Mouse (Mus musculus) heart, embryonic 14.5 days (tissue): ENCODE measurements around the gene Pigg. TPM values are rescaled to one million over a fixed set of nuclear protein-coding genes. Genes with fewer than 3 reads are reported as not detected.

Experiments
- ATAC-seq: fragments of 200-750 bp; cut with Nextera tagmentation; 2 replicates; pipeline ENCODE4 v1.8.0; 2017; ENCODE audit warnings: low read depth, moderate TSS enrichment; ENCODE audit not compliant: insufficient number of reproducible peaks, insufficient read depth, low FRiP score
- H3K27ac ChIP-seq, 2 experiments: fragments of 200-500 bp in 1 of 2; fragments of 300-500 bp in 1 of 2; sonication (generic) in 1 of 2; replicated peaks in 1 of 2; 2 replicates each; pipeline ENCODE4 v1.5.1; 2012 to 2014; ENCODE audit warnings: low read depth in 2 of 2, low read length in 2 of 2, control low read depth in 1 of 2, mild to moderate bottlenecking in 1 of 2, mixed read lengths in 1 of 2; ENCODE audit not compliant: control insufficient read depth in 1 of 2, insufficient read depth in 1 of 2
- H3K27me3 ChIP-seq: fragments of 300-500 bp; sonication (generic); 2 replicates; pipeline ENCODE4 v1.6.1; 2014; ENCODE audit warnings: mild to moderate bottlenecking, low read length, control low read depth; ENCODE audit not compliant: control insufficient read depth, insufficient read depth
- H3K36me3 ChIP-seq: fragments of 300-500 bp; sonication (generic); 2 replicates; pipeline ENCODE4 v1.6.1; 2014; ENCODE audit warnings: mild to moderate bottlenecking, control low read depth, low read length, mixed read lengths; ENCODE audit not compliant: control insufficient read depth, insufficient read depth
- H3K4me1 ChIP-seq, 2 experiments: fragments of 200-500 bp in 1 of 2; fragments of 300-500 bp in 1 of 2; sonication (generic) in 1 of 2; 2 replicates each; pipeline ENCODE4 v1.6.1; 2012 to 2014; ENCODE audit warnings: low read length in 2 of 2, control low read depth in 1 of 2, mixed read lengths in 1 of 2; ENCODE audit not compliant: control insufficient read depth in 2 of 2, insufficient read depth in 2 of 2
- H3K4me2 ChIP-seq: fragments of 300-500 bp; sonication (generic); 2 replicates; pipeline ENCODE4 v1.6.1; 2014; ENCODE audit warnings: mild to moderate bottlenecking, low read length
- H3K4me3 ChIP-seq, 2 experiments: fragments of 200-500 bp in 1 of 2; fragments of 300-500 bp in 1 of 2; sonication (generic) in 1 of 2; 2 replicates each; pipeline ENCODE4 v1.5.1; 2012 to 2014; ENCODE audit warnings: low read length in 2 of 2, mild to moderate bottlenecking in 2 of 2, control low read depth in 1 of 2, low read depth in 1 of 2, moderate library complexity in 1 of 2; ENCODE audit not compliant: control insufficient read depth in 1 of 2, insufficient read depth in 1 of 2
- H3K9ac ChIP-seq: fragments of 300-500 bp; sonication (generic); 2 replicates; pipeline ENCODE4 v1.6.1; 2014; ENCODE audit warnings: mild to moderate bottlenecking, low read length
- H3K9me3 ChIP-seq: fragments of 300-500 bp; sonication (generic); 2 replicates; pipeline ENCODE4 v1.6.1; 2016; ENCODE audit warnings: low read length, control low read depth; ENCODE audit not compliant: control insufficient read depth
- WGBS: fragments of 180-500 bp; shearing (Covaris S2); extraction: QIAGEN DNeasy Blood & Tissue Kit; methylation state at CpG from one replicate; pipeline ENCODE4 v1.1.7; 2014; 5-methylcytosine and 5-hydroxymethylcytosine counted together
- polyA plus RNA-seq: library from polyadenylated mRNA; unstranded; fragments of >200 nt; fragmentation: Nextera tagmentation; extraction: Ambion mirVana; gene quantifications from 2 replicates; pipeline ENCODE4 v1.2.1, GENCODE M21; 2014

Gene Pigg
- polyA plus RNA-seq, 1 experiment from 2014 or later: 3.6 TPM

GRCm38 (mm10) chr5:108386449-108386848, 74.0 kb downstream of the Pigg start:
- 65% methylated on average over 4 of the region's 4 CpGs for WGBS
- Histone ChIP-seq H3K27ac (no peak overlapping the region), H3K36me3 (no peaks in the 10 kb centered on the region), H3K4me2 (no peak overlapping the region), H3K4me3 (no peak overlapping the region), H3K9me3 (0 out of 2 replicates have a peak, but pooled peaks cover 6% of the 10 kb centered on the region), H3K27me3 (no peaks in the 10 kb centered on the region; the same call in 1 of the 2 replicates), H3K4me1 (no peaks in the 10 kb centered on the region), H3K9ac (no peak overlapping the region)
- no peak for ATAC-seq

- no peak within 1 kb of the TSS for H3K27ac ChIP-seq
- no peaks in the 10 kb centered on the region for H3K27me3 ChIP-seq
- H3K4me1 ChIP-seq: no peaks in the 10 kb centered on the region
- no peaks in the 10 kb centered on the region for H3K9me3 ChIP-seq
- WGBS: 53% methylated on average over 7 of the region's 7 CpGs
- no peak within 1 kb of the TSS for H3K4me3 ChIP-seq
- H3K9ac ChIP-seq: no peak within 1 kb of the TSS
- H3K4me2 ChIP-seq: no peak within 1 kb of the TSS
- no peaks in the 10 kb centered on the region for H3K36me3 ChIP-seq
- ATAC-seq: no peak
These were observed 75.8 kb downstream of the Pigg start, which contains the start of gene Pde6b for GRCm38 (mm10) chr5:108388201-108388600. TSS of gene Pde6b (plus strand) at chr5:108388391.

- Histone ChIP-seq H3K9me3 (no peaks in the 10 kb centered on the region), H3K9ac (no peak overlapping the region), H3K27ac (no peak overlapping the region), H3K4me1 (no peaks in the 10 kb centered on the region), H3K4me3 (no peak overlapping the region), H3K36me3 (no peaks in the 10 kb centered on the region), H3K4me2 (no peak overlapping the region), H3K27me3 (no peaks in the 10 kb centered on the region)
- WGBS: 58% methylated on average over 3 of the region's 3 CpGs
- no peak for ATAC-seq
These were observed 77.3 kb downstream of the Pigg start for GRCm38 (mm10) chr5:108389744-108390143.

Other genes with a start within 250 kb of the Pigg start
- gene Mtf2, start 246.9 kb upstream of the Pigg start, polyA plus RNA-seq: 63.6 and 68.3 TPM in 2 replicates
- gene Tmed5, start 180.0 kb upstream of the Pigg start, polyA plus RNA-seq: 27.0 and 29.1 TPM in 2 replicates
- 4.3 and 4.6 TPM in 2 replicates for gene Ccdc18, start 179.7 kb upstream of the Pigg start, polyA plus RNA-seq
- 28.2 and 30.0 TPM in 2 replicates for gene Dr1, start 43.7 kb upstream of the Pigg start, polyA plus RNA-seq
- gene Gm42517, start 55.3 kb downstream of the Pigg start, polyA plus RNA-seq: 0.11 TPM in 1 of 2 replicates, not detected in the other
- gene Pde6b, start 75.8 kb downstream of the Pigg start, polyA plus RNA-seq: 0.22 TPM in 1 of 2 replicates, not detected in the other
- gene Atp5k, start 121.8 kb downstream of the Pigg start, polyA plus RNA-seq: 971 and 1,026 TPM in 2 replicates
- 0.08 and 0.15 TPM in 2 replicates for gene Mfsd7a, start 136.3 kb downstream of the Pigg start, polyA plus RNA-seq
- gene Pcgf3, start 148.6 kb downstream of the Pigg start, polyA plus RNA-seq: 24.3 and 26.8 TPM in 2 replicates
- 0.44 and 1.1 TPM in 2 replicates for gene Cplx1, start 237.4 kb downstream of the Pigg start, polyA plus RNA-seq